Mouse (Mus musculus): Measurements from ENCODE around the gene Ing5. TPM values are rescaled to one million over a fixed set of nuclear protein-coding genes. Genes with fewer than 3 reads are reported as not detected.
"Not testable (repeated sequence)": the region's sequence is repeated elsewhere in the genome, so short reads cannot be mapped to it uniquely, and the experiment has no call there.

Ing5 gene
- polyA plus RNA-seq, 1 experiment from 2014 or later: 24.8 TPM

GRCm38 (mm10) chr1:93835876-93836531, 32.2 kb downstream of the Ing5 start:
- ATAC-seq (ENCODE audit: insufficient read depth): no peak
- no peak for TF ChIP-seq CTCF (IDR thresholded peaks at IDR 0.05; ENCODE audit: low read depth)
- DNase-seq: no peak
- Histone ChIP-seq H3K9ac (no peak overlapping the region), H3K4me1 (ENCODE audit: insufficient read depth) (no peaks in the 10 kb centered on the region), H3K27ac (ENCODE audit: low read depth) (no peak overlapping the region), H3K27me3 (ENCODE audit: insufficient read depth, low read length) (no peaks in the 10 kb centered on the region), H3K36me3 (ENCODE audit: insufficient read depth) (peaks cover 15% of the 10 kb centered on the region; the same call in 1 of the 2 replicates), H3K4me3 (ENCODE audit: low read depth, low read length) (no peak overlapping the region), H3K9me3 (ENCODE audit: low read depth, low read length) (no peaks in the 10 kb centered on the region), H3K4me2 (no peak overlapping the region)
- 87% methylated on average over 6 of the region's 6 CpGs for WGBS

GRCm38 (mm10) chr1:93836532-93836913, 32.8 kb downstream of the Ing5 start:
- Histone ChIP-seq H3K4me2 (no peak overlapping the region), H3K4me3 (ENCODE audit: low read depth, low read length) (no peak overlapping the region), H3K4me1 (ENCODE audit: insufficient read depth) (no peaks in the 10 kb centered on the region), H3K27ac (ENCODE audit: low read depth) (no peak overlapping the region), H3K9ac (no peak overlapping the region), H3K27me3 (ENCODE audit: insufficient read depth, low read length) (no peaks in the 10 kb centered on the region), H3K36me3 (ENCODE audit: insufficient read depth) (peaks cover 15% of the 10 kb centered on the region; the same call in 1 of the 2 replicates), H3K9me3 (ENCODE audit: low read depth, low read length) (no peaks in the 10 kb centered on the region)
- no peak for TF ChIP-seq CTCF (IDR thresholded peaks at IDR 0.05; ENCODE audit: low read depth)
- ATAC-seq (ENCODE audit: insufficient read depth) (no peak), DNase-seq (no peak)
- WGBS: 86% methylated on average over 2 of the region's 2 CpGs

- DNase-seq: no peak
- TF ChIP-seq CTCF (IDR thresholded peaks at IDR 0.05; ENCODE audit: low read depth): no peak
- Histone ChIP-seq H3K4me2 (no peak overlapping the region), H3K27ac (ENCODE audit: low read depth) (no peak overlapping the region), H3K27me3 (ENCODE audit: insufficient read depth, low read length) (no peaks in the 10 kb centered on the region), H3K4me3 (ENCODE audit: low read depth, low read length) (no peak overlapping the region), H3K9me3 (ENCODE audit: low read depth, low read length) (no peaks in the 10 kb centered on the region), H3K4me1 (ENCODE audit: insufficient read depth) (no peaks in the 10 kb centered on the region), H3K36me3 (ENCODE audit: insufficient read depth) (peaks cover 15% of the 10 kb centered on the region; the same call in 1 of the 2 replicates), H3K9ac (no peak overlapping the region)
- WGBS: 91% methylated on average over 8 of the region's 8 CpGs
- ATAC-seq (ENCODE audit: insufficient read depth): no peak
Measured at GRCm38 (mm10) chr1:93837335-93837734, 33.6 kb downstream of the Ing5 start.

GRCm38 (mm10) chr1:93838569-93838968, 34.8 kb downstream of the Ing5 start:
- not testable (repeated sequence) for H3K9me3 ChIP-seq (ENCODE audit: low read depth, low read length); H3K27me3 ChIP-seq (ENCODE audit: insufficient read depth, low read length); ATAC-seq (ENCODE audit: insufficient read depth); H3K9ac ChIP-seq; DNase-seq; H3K4me1 ChIP-seq (ENCODE audit: insufficient read depth); H3K4me2 ChIP-seq; H3K27ac ChIP-seq (ENCODE audit: low read depth); H3K4me3 ChIP-seq (ENCODE audit: low read depth, low read length)
- H3K36me3 ChIP-seq (ENCODE audit: insufficient read depth): peaks cover 15% of the 10 kb centered on the region; the same call in 1 of the 2 replicates
- 88% methylated on average over 8 of the region's 8 CpGs for WGBS

GRCm38 (mm10) chr1:93845766-93846366, 42.1 kb downstream of the Ing5 start:
- not testable (repeated sequence) for H3K9ac ChIP-seq; H3K9me3 ChIP-seq (ENCODE audit: low read depth, low read length); H3K4me3 ChIP-seq (ENCODE audit: low read depth, low read length); H3K4me1 ChIP-seq (ENCODE audit: insufficient read depth); H3K4me2 ChIP-seq; DNase-seq; H3K36me3 ChIP-seq (ENCODE audit: insufficient read depth); H3K27me3 ChIP-seq (ENCODE audit: insufficient read depth, low read length); H3K27ac ChIP-seq (ENCODE audit: low read depth)
- WGBS: 59% methylated on average over 1 of the region's 3 CpGs
- ATAC-seq (ENCODE audit: insufficient read depth): peak; percentile 49; the same call in 1 of the 2 replicates

- not testable (repeated sequence) for H3K27ac ChIP-seq (ENCODE audit: low read depth); H3K4me3 ChIP-seq (ENCODE audit: low read depth, low read length); H3K36me3 ChIP-seq (ENCODE audit: insufficient read depth); H3K4me1 ChIP-seq (ENCODE audit: insufficient read depth); H3K9me3 ChIP-seq (ENCODE audit: low read depth, low read length); H3K27me3 ChIP-seq (ENCODE audit: insufficient read depth, low read length); H3K4me2 ChIP-seq; H3K9ac ChIP-seq; DNase-seq; ATAC-seq (ENCODE audit: insufficient read depth)
- 82% methylated on average over 4 of the region's 4 CpGs for WGBS
Measured at GRCm38 (mm10) chr1:93855790-93856189, 52.0 kb downstream of the Ing5 start.

- H3K27ac ChIP-seq (ENCODE audit: low read depth): no peak overlapping the region
- H3K4me2 ChIP-seq: no peak overlapping the region
- no peaks in the 10 kb centered on the region for H3K27me3 ChIP-seq (ENCODE audit: insufficient read depth, low read length)
- ATAC-seq (ENCODE audit: insufficient read depth) (peak; percentile 45), DNase-seq (peak; percentile 70)
- no peak overlapping the region for H3K9ac ChIP-seq
- no peaks in the 10 kb centered on the region for H3K36me3 ChIP-seq (ENCODE audit: insufficient read depth)
- WGBS: 43% methylated on average over 6 of the region's 6 CpGs
- H3K4me1 ChIP-seq (ENCODE audit: insufficient read depth): no peaks in the 10 kb centered on the region
- no peak overlapping the region for H3K4me3 ChIP-seq (ENCODE audit: low read depth, low read length)
- no peak for TF ChIP-seq CTCF (IDR thresholded peaks at IDR 0.05; ENCODE audit: low read depth)
- H3K9me3 ChIP-seq (ENCODE audit: low read depth, low read length): no peaks in the 10 kb centered on the region
Measured at GRCm38 (mm10) chr1:93857370-93857769, 53.6 kb downstream of the Ing5 start.

Measured in lung, embryonic 14.5 days (tissue).